Mouse (Mus musculus): Measurements from ENCODE around the gene Arnt2. TPM values are rescaled to one million over a fixed set of nuclear protein-coding genes. Genes with fewer than 3 reads are reported as not detected.

Arnt2 gene
- polyA plus RNA-seq, 1 experiment from 2014 or later: 118 TPM

DNA sequence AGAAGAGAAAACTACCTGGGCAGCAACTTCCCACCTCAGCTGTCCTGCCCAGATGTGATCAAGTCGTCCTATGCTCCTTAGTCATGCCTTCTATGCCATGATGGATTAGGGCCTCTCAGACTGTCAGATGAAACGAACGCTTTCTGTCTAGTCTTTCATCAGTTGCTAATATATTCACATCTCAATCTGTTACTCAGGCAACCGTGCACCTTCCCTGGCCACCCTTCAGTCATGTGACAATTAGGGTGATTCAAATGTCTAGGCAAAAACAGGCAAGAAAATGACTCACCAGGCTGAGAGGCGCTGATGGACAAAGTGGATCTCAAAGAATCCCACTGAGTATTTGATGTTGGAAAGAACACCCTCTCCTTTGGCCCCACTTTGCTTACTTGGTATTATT is 6.6 kb downstream of the Arnt2 start:
- no peaks in the 10 kb centered on the region for H3K27me3 ChIP-seq
- no peak for TF ChIP-seq CTCF (IDR thresholded peaks at IDR 0.05)
- peak; percentile 68 for ATAC-seq
- ChIA-PET POLR2A (no interaction called here), CTCF (no interaction called here)
- in situ Hi-C loops (cut with MboI; ENCODE audit: low pct_unique_long_range_greater_than_20kb): no loop called here
- no peak for DNase-seq (ENCODE audit: low read depth, low spot score)

DNA sequence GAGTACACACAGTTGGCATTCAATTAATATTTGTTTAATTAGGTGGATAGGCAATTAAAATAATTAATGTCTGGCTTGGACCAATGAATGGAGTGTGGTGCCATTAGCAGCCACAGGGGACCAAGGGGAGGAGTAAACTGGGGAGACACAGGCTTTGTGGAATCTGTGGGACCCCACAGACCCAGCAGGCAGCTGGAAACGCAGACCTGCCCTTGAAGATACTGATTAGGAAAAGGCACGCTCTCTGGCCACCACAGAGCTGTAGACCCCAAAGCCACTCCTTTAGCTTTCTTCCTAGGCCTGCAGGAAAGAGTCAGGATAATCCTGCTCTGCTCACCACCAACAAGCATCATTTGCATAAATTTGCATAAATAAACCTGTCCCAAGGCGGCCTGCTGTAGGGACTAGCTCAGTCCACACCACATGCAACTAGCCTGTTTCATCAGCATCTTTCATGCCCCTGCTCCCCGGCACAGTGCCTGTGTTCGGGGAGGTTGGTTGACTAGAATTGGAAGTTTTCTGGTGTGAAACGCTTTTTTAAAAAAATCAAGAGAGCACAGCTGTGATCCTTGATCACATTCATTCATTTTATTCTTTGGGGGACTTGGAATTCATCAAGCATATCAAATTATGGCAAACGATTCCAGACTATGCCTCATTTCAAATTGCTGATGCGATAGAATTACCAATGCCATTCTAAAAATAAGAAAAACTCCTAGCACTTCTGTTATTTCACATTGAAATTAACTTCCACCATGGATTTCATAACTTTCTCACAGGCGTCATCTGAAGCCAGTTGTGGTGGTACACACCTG is 8.1 kb downstream of the Arnt2 start:
- DNase-seq (ENCODE audit: low read depth, low spot score): no peak
- ChIA-PET POLR2A (interaction anchor here (0.8 to 2.1 kb wide), 2 partner anchors 39 to 43 kb away, joined by 3 to 7 read pairs; no protein-coding TSS in a partner anchor), CTCF (interaction anchor here (1.0 kb wide), 1 partner anchor 37 kb away, joined by 4 read pairs; no protein-coding TSS in a partner anchor)
- H3K27me3 ChIP-seq: no peaks in the 10 kb centered on the region
- in situ Hi-C loops (cut with MboI; ENCODE audit: low pct_unique_long_range_greater_than_20kb): no loop called here
- TF ChIP-seq CTCF (IDR thresholded peaks at IDR 0.05): no peak
- ATAC-seq: no peak

DNA sequence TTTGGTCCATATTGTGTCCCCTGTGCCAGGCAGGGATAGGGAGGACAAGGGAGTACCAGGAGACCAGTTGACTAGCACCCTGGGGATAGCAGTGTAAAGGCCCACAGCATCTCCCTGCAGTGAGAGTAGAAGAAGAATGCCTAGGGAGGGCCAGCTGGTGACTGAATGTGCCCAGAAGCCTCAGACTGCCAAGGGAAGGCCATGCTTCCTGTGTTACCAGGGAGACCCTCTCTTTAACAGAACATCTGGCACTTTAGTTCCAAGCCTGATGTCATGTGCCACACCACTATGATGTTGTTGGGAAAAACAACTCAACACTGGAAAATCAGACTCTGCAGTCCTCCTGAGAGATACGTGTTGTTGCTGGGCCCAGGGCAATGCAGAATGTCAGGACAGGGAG is 12.7 kb downstream of the Arnt2 start:
- no peak for DNase-seq (ENCODE audit: low read depth, low spot score)
- H3K27me3 ChIP-seq: no peaks in the 10 kb centered on the region
- in situ Hi-C loops (cut with MboI; ENCODE audit: low pct_unique_long_range_greater_than_20kb): no loop called here
- no peak for ATAC-seq
- ChIA-PET CTCF (interaction anchor here (0.9 to 1.6 kb wide), 2 partner anchors 12 to 23 kb away, joined by 3 to 4 read pairs; no protein-coding TSS in a partner anchor), POLR2A (interaction anchor here (0.7 to 1.4 kb wide), 2 partner anchors 9 to 13 kb away, joined by 3 read pairs; partner anchors contain the start of gene Arnt2)
- TF ChIP-seq CTCF (IDR thresholded peaks at IDR 0.05): no peak

DNA sequence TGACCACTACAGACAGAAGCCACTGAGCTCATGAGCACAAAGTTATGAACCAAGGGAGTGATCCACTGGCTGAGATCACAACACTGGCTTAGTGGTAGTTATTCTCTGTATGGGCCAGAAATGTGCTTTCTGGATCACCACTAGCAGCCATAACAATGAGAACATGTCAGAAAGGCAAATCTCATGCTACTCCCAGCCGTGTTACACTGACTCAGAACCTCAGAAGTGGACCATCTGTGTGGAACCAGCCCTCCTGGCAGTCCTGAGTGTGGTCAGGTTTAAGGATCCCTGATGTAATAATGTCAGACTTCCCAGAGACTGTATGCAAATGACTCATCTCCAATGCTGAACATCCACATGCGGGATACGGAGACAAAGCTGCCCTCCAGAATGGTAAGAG is 13.4 kb downstream of the Arnt2 start:
- DNase-seq (ENCODE audit: low read depth, low spot score): peak; percentile 72
- no peak for TF ChIP-seq CTCF (IDR thresholded peaks at IDR 0.05)
- in situ Hi-C loops (cut with MboI; ENCODE audit: low pct_unique_long_range_greater_than_20kb): no loop called here
- POLR2A ChIA-PET: interaction anchor here (0.7 to 1.4 kb wide), 2 partner anchors 10 to 35 kb away, joined by 3 read pairs; no protein-coding TSS in a partner anchor
- CTCF ChIA-PET: interaction anchor here (0.9 to 1.6 kb wide), 2 partner anchors 12 to 23 kb away, joined by 3 to 4 read pairs; no protein-coding TSS in a partner anchor
- H3K27me3 ChIP-seq: no peaks in the 10 kb centered on the region
- ATAC-seq: peak; percentile 82

DNA sequence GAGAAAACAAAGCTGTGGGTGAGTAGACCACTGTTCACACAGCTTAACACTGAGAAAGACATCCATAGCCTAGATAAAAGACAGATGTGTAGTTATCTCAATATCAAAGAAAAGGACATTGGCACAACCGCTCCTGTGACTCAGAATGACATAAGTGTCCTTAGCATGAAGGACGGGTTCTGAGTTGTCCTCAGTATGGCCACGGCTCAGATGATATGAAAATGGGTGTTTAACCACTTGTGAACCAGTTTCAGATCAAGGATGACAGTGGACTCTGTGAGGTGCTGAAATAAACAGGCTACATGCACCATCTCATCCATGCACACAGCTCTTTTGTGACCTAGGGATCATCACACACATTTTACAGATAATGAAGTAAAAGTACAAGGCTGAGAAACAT is 22.1 kb downstream of the Arnt2 start:
- no peaks in the 10 kb centered on the region for H3K27me3 ChIP-seq
- in situ Hi-C loops (cut with MboI; ENCODE audit: low pct_unique_long_range_greater_than_20kb): no loop called here
- TF ChIP-seq CTCF (IDR thresholded peaks at IDR 0.05): no peak
- ChIA-PET POLR2A (no interaction called here), CTCF (interaction anchor here (1.4 to 1.8 kb wide), 2 partner anchors 13 to 26 kb away, joined by 4 to 5 read pairs; no protein-coding TSS in a partner anchor)
- no peak for ATAC-seq
- no peak for DNase-seq (ENCODE audit: low read depth, low spot score)

DNA sequence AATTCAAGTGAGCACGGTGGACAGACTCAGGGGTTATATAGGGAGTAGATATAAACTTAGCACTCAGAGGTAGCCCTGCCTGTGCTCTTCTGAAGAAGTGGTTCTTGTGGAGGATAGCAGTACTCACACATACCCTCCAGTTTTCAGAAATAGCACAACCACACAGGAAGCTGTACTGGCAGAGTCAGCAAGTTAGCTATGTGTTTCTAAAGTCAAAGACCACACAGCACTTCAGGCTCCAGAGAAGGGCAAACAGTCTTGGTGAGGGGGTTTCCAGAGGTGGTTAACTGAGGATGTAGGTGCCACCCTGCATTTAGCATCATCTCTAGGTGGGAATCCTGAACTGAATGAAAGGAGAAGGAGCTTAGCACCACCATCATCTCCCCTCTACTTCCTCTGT is 23.5 kb downstream of the Arnt2 start:
- no peaks in the 10 kb centered on the region for H3K27me3 ChIP-seq
- no peak for TF ChIP-seq CTCF (IDR thresholded peaks at IDR 0.05)
- no peak for DNase-seq (ENCODE audit: low read depth, low spot score)

DNA sequence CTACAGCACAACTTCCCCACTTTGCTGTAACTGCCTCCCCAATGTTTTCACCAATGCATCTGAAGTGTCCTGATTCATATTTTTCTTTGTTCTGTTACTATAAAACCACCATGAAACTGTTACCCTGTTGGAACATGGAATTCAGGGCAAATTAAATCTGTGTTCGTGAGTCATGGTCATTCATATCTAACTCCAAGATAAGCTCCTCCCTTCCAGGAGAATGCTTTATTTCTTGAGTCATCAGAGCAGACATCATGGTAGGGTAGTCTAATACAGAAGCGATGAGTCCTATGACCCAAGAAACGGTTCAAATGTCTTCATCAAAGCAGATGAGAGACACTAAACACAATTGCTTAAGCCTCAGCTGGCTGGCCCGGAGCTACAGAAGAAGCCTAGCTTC is 25.2 kb downstream of the Arnt2 start:
- DNase-seq (ENCODE audit: low read depth, low spot score): no peak
- TF ChIP-seq CTCF (IDR thresholded peaks at IDR 0.05): no peak
- ChIA-PET CTCF (interaction anchor here (1.9 to 3.9 kb wide), 2 partner anchors 9 to 41 kb away, joined by 6 to 12 read pairs; no protein-coding TSS in a partner anchor), POLR2A (interaction anchor here (0.6 to 1.5 kb wide), 2 partner anchors 10 to 52 kb away, joined by 5 read pairs; no protein-coding TSS in a partner anchor)
- in situ Hi-C loops (cut with MboI; ENCODE audit: low pct_unique_long_range_greater_than_20kb): no loop called here
- peak; percentile 78 for ATAC-seq
- H3K27me3 ChIP-seq: no peaks in the 10 kb centered on the region

More for the DNA sequence above, 23.5 kb downstream of the Arnt2 start:
- ChIA-PET CTCF (interaction anchor here (1.3 to 3.9 kb wide), 3 partner anchors 11 to 26 kb away, joined by 3 to 12 read pairs (median 5); no protein-coding TSS in a partner anchor), POLR2A (no interaction called here)
- in situ Hi-C loops (cut with MboI; ENCODE audit: low pct_unique_long_range_greater_than_20kb): no loop called here
- no peak for ATAC-seq

DNA sequence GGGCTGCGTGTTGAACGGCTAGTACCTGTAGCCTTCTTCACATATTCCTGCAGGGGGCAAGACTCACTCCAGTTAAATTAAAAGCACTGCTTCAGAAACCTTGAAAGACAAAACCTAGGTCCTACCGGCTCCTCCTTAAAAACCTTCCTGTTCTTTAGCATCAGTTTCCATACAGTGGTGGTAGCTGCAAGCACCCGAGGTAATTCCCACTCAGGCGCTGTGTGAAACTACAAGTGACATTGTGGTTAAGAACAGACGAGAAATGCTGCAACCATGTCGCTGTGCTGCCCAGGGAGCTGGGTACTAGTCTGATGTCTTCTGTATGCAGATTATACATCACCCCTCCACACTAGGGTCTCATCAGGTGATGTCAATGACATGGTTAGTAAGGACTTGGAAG is 25.9 kb downstream of the Arnt2 start:
- DNase-seq (ENCODE audit: low read depth, low spot score): no peak
- in situ Hi-C loops (cut with MboI; ENCODE audit: low pct_unique_long_range_greater_than_20kb): no loop called here
- ChIA-PET CTCF (interaction anchor here (1.9 to 3.9 kb wide), 2 partner anchors 9 to 42 kb away, joined by 6 to 12 read pairs; no protein-coding TSS in a partner anchor), POLR2A (interaction anchor here (1.5 kb wide), 1 partner anchor 11 kb away, joined by 5 read pairs; no protein-coding TSS in a partner anchor)
- no peak for ATAC-seq
- TF ChIP-seq CTCF (IDR thresholded peaks at IDR 0.05): no peak
- H3K27me3 ChIP-seq: no peaks in the 10 kb centered on the region

DNA sequence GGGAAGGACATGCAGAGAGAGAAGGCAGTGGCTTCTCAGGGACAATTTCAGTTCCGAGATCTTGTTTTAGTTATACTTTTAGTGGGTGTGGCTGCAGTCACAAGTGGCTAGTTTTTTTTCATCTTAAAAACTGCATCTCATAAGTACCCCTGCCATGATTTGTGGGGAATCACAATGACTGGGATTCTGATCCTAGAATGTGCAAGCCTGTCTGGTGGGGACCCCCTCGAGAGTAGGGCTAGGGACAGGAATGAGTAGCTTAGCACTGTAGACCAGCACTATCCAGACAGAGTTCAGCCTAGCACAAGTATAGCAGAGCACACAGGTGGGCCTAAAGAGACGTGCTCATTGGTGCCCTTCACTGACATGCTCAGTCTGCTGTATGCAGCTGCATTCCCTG is 27.6 kb downstream of the Arnt2 start:
- no peak for ATAC-seq
- no peak for DNase-seq (ENCODE audit: low read depth, low spot score)
- no peaks in the 10 kb centered on the region for H3K27me3 ChIP-seq
- no peak for TF ChIP-seq CTCF (IDR thresholded peaks at IDR 0.05)
- ChIA-PET CTCF (no interaction called here), POLR2A (interaction anchor here (1.3 kb wide), 1 partner anchor 20 kb away, joined by 3 read pairs; no protein-coding TSS in a partner anchor)
- in situ Hi-C loops (cut with MboI; ENCODE audit: low pct_unique_long_range_greater_than_20kb): no loop called here

DNA sequence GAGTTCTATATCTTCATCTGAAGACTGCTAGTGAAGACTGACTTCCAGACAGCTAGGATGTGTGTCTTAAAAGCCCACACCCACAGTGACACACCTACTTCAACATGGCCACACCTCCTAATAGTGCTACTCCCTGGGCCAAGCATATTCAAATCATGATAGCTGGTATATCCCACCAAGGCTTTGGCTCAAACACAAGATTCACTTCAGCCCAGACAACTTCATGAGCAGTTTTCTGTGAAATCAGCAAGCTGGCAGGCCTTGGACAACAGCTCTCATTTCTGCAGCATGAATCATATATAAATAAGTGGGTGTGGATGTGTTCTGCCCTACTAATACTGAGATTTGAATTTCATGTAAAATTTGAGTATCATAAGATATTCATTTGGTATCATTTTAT is 29.2 kb downstream of the Arnt2 start:
- no peak for ATAC-seq
- POLR2A ChIA-PET: interaction anchor here (1.4 kb wide), 1 partner anchor 19 kb away, joined by 3 read pairs; no protein-coding TSS in a partner anchor
- CTCF ChIA-PET: interaction anchor here (0.6 to 1.3 kb wide), 3 partner anchors 14 to 41 kb away, joined by 3 to 4 read pairs (median 3); no protein-coding TSS in a partner anchor
- no peaks in the 10 kb centered on the region for H3K27me3 ChIP-seq
- DNase-seq (ENCODE audit: low read depth, low spot score): no peak
- in situ Hi-C loops (cut with MboI; ENCODE audit: low pct_unique_long_range_greater_than_20kb): no loop called here
- TF ChIP-seq CTCF (IDR thresholded peaks at IDR 0.05): no peak

All from Patski (cell line).